Mouse (Mus musculus): ENCODE data around the gene Bpifb5.
"Not testable (repeated sequence)": the region's sequence is repeated elsewhere in the genome, so short reads cannot be mapped to it uniquely, and the experiment has no call there.

- not testable (repeated sequence) for TF ChIP-seq CTCF (IDR thresholded peaks at IDR 0.05; ENCODE audit: low read depth, low read length); POLR2A (IDR thresholded peaks at IDR 0.05; ENCODE audit: borderline replicate concordance, low read depth, low read length)
Observed at GRCm38 (mm10) chr2:154264397-154264796, 40.9 kb downstream of the Bpifb5 start.

All from bone marrow macrophage, adult 2 months (primary cell).